ENCODE assay signal across 8 mouse cellular contexts in the genomic region with DNA sequence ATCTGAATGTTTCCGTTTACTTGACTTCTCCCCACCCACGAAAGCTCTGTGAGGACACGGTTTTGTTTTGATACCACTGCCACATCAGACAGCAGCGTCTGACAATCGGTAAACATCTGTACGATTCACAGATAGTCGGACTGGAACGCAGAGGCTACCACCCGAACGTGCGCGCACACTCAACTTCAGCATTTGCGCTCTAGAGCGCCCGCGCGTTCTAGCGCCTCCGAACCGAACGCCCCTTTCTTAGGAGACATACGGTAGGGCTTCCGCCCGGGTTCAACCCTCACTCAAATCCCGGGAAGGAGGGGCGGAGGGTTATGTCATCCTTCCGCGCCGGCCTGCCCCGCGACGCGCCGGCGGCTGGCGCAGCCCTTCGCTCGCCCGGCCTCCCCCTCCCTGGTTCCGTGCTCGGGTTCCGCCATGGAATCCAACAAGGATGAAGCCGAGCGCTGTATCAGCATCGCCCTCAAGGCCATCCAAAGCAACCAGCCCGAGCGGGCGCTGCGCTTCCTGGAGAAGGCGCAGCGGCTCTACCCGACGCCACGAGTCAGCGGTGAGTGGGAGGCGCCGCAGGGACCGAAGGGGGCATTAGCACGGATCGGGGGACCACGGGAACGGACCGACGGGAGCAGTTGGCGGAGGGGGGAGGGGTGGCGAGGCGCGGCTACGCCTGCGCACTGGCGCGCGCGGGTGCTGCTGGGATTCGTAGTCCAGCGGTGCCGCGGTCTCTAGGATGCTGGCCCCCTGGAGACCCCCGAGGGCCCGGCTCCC. TPM values are rescaled to one million over a fixed set of nuclear protein-coding genes. Genes with fewer than 3 reads are reported as not detected.
DNase-seq lines count a peak whose midpoint lies in the region; ATAC-seq lines count a peak whose summit lies in the region.

Dnajb12 (plus strand) TSS at position 302 of the 774 bp plus-strand sequence.

- DNase-seq in NIH3T3 (ENCODE audit: low read depth), result peak; percentile 98
- DNase-seq in cerebellum, postnatal 10 days, result peak; percentile 98 to 99
- peak; percentile 91 to 94 for DNase-seq in frontal cortex, postnatal 25 days (ENCODE audit: low spot score in 2 of 2)
- DNase-seq in hindbrain, embryonic 14.5 days (ENCODE audit: low spot score), result peak; percentile 94
- DNase-seq in layer of hippocampus, postnatal 36 days, result peak; percentile 94 to 95
- peak; percentile 96 for DNase-seq in lung, postnatal 36 days
- peak; percentile 97 for DNase-seq in retina, postnatal 1 day
- peak; percentile 88 to 95 for DNase-seq in urinary bladder, adult 18-20 months (ENCODE audit: low spot score in 2 of 2)

- no peaks in the 10 kb centered on the region for H3K9me3 ChIP-seq in hindbrain, embryonic 14.5 days (ENCODE audit: control insufficient read depth, low read length)

- H3K9ac ChIP-seq in hindbrain, embryonic 14.5 days, result peak within 1 kb of the TSS; percentile 87

- peak; percentile 93 for ATAC-seq in hindbrain, embryonic 14.5 days (ENCODE audit: low FRiP score)

- peak within 1 kb of the TSS; percentile 67 for H3K4me2 ChIP-seq in hindbrain, embryonic 14.5 days (replicated peaks)

- no peaks in the 10 kb centered on the region for H3K27me3 ChIP-seq in hindbrain, embryonic 14.5 days (ENCODE audit: control insufficient read depth, insufficient read depth, low read length)

- peaks cover 11% of the 10 kb centered on the region for H3K4me1 ChIP-seq in hindbrain, embryonic 14.5 days (replicated peaks; ENCODE audit: control insufficient read depth, insufficient read depth, low read length)

- WGBS in hindbrain, embryonic 14.5 days, result under 1% methylated on average over 76 of the region's 80 CpGs

- H3K27ac ChIP-seq in hindbrain, embryonic 14.5 days, result peak within 1 kb of the TSS; percentile 99

- peak within 1 kb of the TSS; percentile 81 for H3K4me3 ChIP-seq in hindbrain, embryonic 14.5 days (replicated peaks; ENCODE audit: low read length)

- H3K36me3 ChIP-seq in hindbrain, embryonic 14.5 days (replicated peaks; ENCODE audit: control insufficient read depth, insufficient read depth), result no peaks in the 10 kb centered on the region

RNA-seq across cellular contexts. Expression of gene Dnajb12, which starts in this region (rescaled TPM):
- 20.6 and 22.5 TPM in 2 replicates for polyA plus RNA-seq in hindbrain, embryonic 14.5 days (2014; fragmentation: Nextera tagmentation; extraction: Ambion mirVana)
- 10 to 100 TPM; 48.0 to 48.3 TPM for total RNA-seq in layer of hippocampus, postnatal 36 days (2021)

Comparison
In these comparisons a context has a peak if more than half of its experiments do, and no peak if none do; other contexts are left out.
1. Peak in every context shown above with its lines: DNase-seq, ATAC-seq, H3K4me3 ChIP-seq and H3K27ac ChIP-seq.